Mouse (Mus musculus) naive thymus-derived CD4-positive, alpha-beta T cell, adult 5 months (primary cell): ENCODE data around the gene Zfp148. TPM values are rescaled to one million over a fixed set of nuclear protein-coding genes. Genes with fewer than 3 reads are reported as not detected.

ENCODE experiments used
- polyA plus RNA-seq: library from polyadenylated mRNA; unstranded; fragments of 100-300 nt; shearing (Covaris generic); gene quantifications from one replicate; pipeline ENCODE4 v1.2.1, GENCODE M21; 2017

Gene Zfp148
- polyA plus RNA-seq: 81.2 TPM

GRCm38 (mm10) chr16:33379944-33380881 is at the start of gene Zfp148:
TSS of gene Zfp148 (plus strand) at chr16:33380836.

GRCm38 (mm10) chr16:33516807-33517565 is 136.3 kb downstream of the Zfp148 start, which contains the start of gene Slc12a8:
TSS of gene Slc12a8 (plus strand) at chr16:33517328.

Other genes with a start within 250 kb of the Zfp148 start
- 39.1 TPM for gene Osbpl11, start 195.8 kb upstream of the Zfp148 start, polyA plus RNA-seq
- 99.5 TPM for gene Snx4, start 129.4 kb upstream of the Zfp148 start, polyA plus RNA-seq
- 0.91 TPM for gene Slc12a8, start 136.5 kb downstream of the Zfp148 start, polyA plus RNA-seq